Mouse (Mus musculus) hindbrain, embryonic 15.5 days (tissue): ENCODE measurements around the gene Bub1b. TPM values are rescaled to one million over a fixed set of nuclear protein-coding genes. Genes with fewer than 3 reads are reported as not detected.

ENCODE experiments used
- ATAC-seq: fragments of 200-750 bp; cut with Nextera tagmentation; 2 replicates; pipeline ENCODE4 v1.8.0; 2017; ENCODE audit warnings: low read depth, moderate number of reproducible peaks, moderate TSS enrichment; ENCODE audit not compliant: low FRiP score
- H3K27ac ChIP-seq: fragments of 300-500 bp; sonication (generic); replicated peaks from 2 replicates; pipeline ENCODE4 v1.5.1; 2015; ENCODE audit warnings: mild to moderate bottlenecking, inconsistent platforms
- H3K27me3 ChIP-seq: fragments of 300-500 bp; sonication (generic); 2 replicates; pipeline ENCODE4 v1.6.1; 2015; ENCODE audit warnings: control low read depth, inconsistent platforms
- H3K36me3 ChIP-seq: fragments of 300-500 bp; sonication (generic); 2 replicates; pipeline ENCODE4 v1.6.1; 2015; ENCODE audit warnings: control low read depth, inconsistent platforms
- H3K4me1 ChIP-seq: fragments of 300-500 bp; sonication (generic); replicated peaks from 2 replicates; pipeline ENCODE4 v1.6.1; 2015; ENCODE audit warnings: control low read depth, inconsistent platforms
- H3K4me2 ChIP-seq: fragments of 300-500 bp; sonication (generic); 2 replicates; pipeline ENCODE4 v1.6.1; 2015; ENCODE audit warnings: moderate library complexity, mild to moderate bottlenecking, inconsistent platforms
- H3K4me3 ChIP-seq: fragments of 300-500 bp; sonication (generic); 2 replicates; pipeline ENCODE4 v1.5.1; 2015; ENCODE audit warnings: mild to moderate bottlenecking, inconsistent platforms
- H3K9ac ChIP-seq: fragments of 300-500 bp; sonication (generic); 2 replicates; pipeline ENCODE4 v1.6.1; 2015; ENCODE audit warnings: inconsistent platforms
- H3K9me3 ChIP-seq: fragments of 300-500 bp; sonication (generic); 2 replicates; pipeline ENCODE4 v1.6.1; 2016; ENCODE audit warnings: control low read depth, inconsistent platforms
- WGBS: fragments of 180-500 bp; shearing (Covaris S2); methylation state at CpG from one replicate; pipeline ENCODE4 v1.1.7; 2015; 5-methylcytosine and 5-hydroxymethylcytosine counted together
- polyA plus RNA-seq: library from polyadenylated mRNA; unstranded; fragments of >200 nt; fragmentation: Nextera tagmentation; extraction: Ambion mirVana; gene quantifications from 2 replicates; pipeline ENCODE4 v1.2.1, GENCODE M21; 2015

Bub1b gene
- polyA plus RNA-seq, 1 experiment from 2014 or later, result 15.3 TPM

GRCm38 (mm10) chr2:118687791-118688190 is 89.8 kb downstream of the Bub1b start:
- no peak overlapping the region for H3K27ac ChIP-seq
- no peaks in the 10 kb centered on the region for H3K4me1 ChIP-seq
- H3K4me3 ChIP-seq, result no peak overlapping the region
- H3K9ac ChIP-seq, result no peak overlapping the region
- 0 out of 2 replicates have a peak, but pooled peaks cover 3% of the 10 kb centered on the region for H3K27me3 ChIP-seq
- H3K9me3 ChIP-seq, result no peaks in the 10 kb centered on the region
- no peak overlapping the region for H3K4me2 ChIP-seq
- ATAC-seq, result no peak
- 95% methylated on average over 3 of the region's 3 CpGs for WGBS
- H3K36me3 ChIP-seq, result peaks cover 5% of the 10 kb centered on the region; the same call in 1 of the 2 replicates

- no peak for ATAC-seq
Observed at GRCm38 (mm10) chr2:118689875-118690274, 91.9 kb downstream of the Bub1b start.

More at GRCm38 (mm10) chr2:118689875-118690274, 91.9 kb downstream of the Bub1b start:
- no peak overlapping the region for H3K4me3 ChIP-seq
- H3K9ac ChIP-seq, result no peak overlapping the region
- 81% methylated on average over 10 of the region's 10 CpGs for WGBS
- H3K27me3 ChIP-seq, result 0 out of 2 replicates have a peak, but pooled peaks cover 3% of the 10 kb centered on the region
- no peaks in the 10 kb centered on the region for H3K9me3 ChIP-seq
- H3K36me3 ChIP-seq, result peaks cover 13% of the 10 kb centered on the region; the same call in 1 of the 2 replicates
- H3K4me1 ChIP-seq, result no peaks in the 10 kb centered on the region
- no peak overlapping the region for H3K4me2 ChIP-seq
- no peak overlapping the region for H3K27ac ChIP-seq

Other genes with a start within 250 kb of the Bub1b start
- 7.6 and 8.3 TPM in 2 replicates for gene Gpr176, start 224.8 kb upstream of the Bub1b start, polyA plus RNA-seq
- gene Eif2ak4, start 209.6 kb upstream of the Bub1b start, polyA plus RNA-seq, result 8.9 and 9.3 TPM in 2 replicates
- 314 and 317 TPM in 2 replicates for gene Srp14, start 118.5 kb upstream of the Bub1b start, polyA plus RNA-seq
- gene Bmf, start 48.5 kb upstream of the Bub1b start, polyA plus RNA-seq, result 1.7 and 3.1 TPM in 2 replicates
- gene Pak6, start 65.1 kb downstream of the Bub1b start, polyA plus RNA-seq, result 46.9 and 48.6 TPM in 2 replicates
- 0.05 TPM in 1 of 2 replicates, not detected in the other for gene Ankrd63, start 105.8 kb downstream of the Bub1b start, polyA plus RNA-seq
- gene Plcb2, start 130.2 kb downstream of the Bub1b start, polyA plus RNA-seq, result 0.80 and 0.96 TPM in 2 replicates
- gene Inafm2, start 147.5 kb downstream of the Bub1b start, polyA plus RNA-seq, result 18.9 and 20.6 TPM in 2 replicates
- 1.0 and 1.5 TPM in 2 replicates for gene Ccdc9b, start 164.4 kb downstream of the Bub1b start, polyA plus RNA-seq
- not detected in 2 replicates for gene Phgr1, start 174.6 kb downstream of the Bub1b start, polyA plus RNA-seq
- gene Disp2, start 181.5 kb downstream of the Bub1b start, polyA plus RNA-seq, result 71.6 and 73.5 TPM in 2 replicates
- gene Knstrn, start 215.8 kb downstream of the Bub1b start, polyA plus RNA-seq, result 23.0 and 35.1 TPM in 2 replicates